Mouse (Mus musculus): Measurements from ENCODE around the gene Slc39a12.

Gene Slc39a12

GRCm38 (mm10) chr2:14388162-14388561 is at the start of gene Slc39a12:
Slc39a12 (plus strand) TSS chr2:14388316.
- no peaks in the 10 kb centered on the region for H3K4me1 ChIP-seq (replicated peaks; ENCODE audit: low read depth, low read length)
- H3K4me3 ChIP-seq (replicated peaks; ENCODE audit: low read length): no peak within 1 kb of the TSS
- no peaks in the 10 kb centered on the region for H3K36me3 ChIP-seq (ENCODE audit: insufficient read depth, low read length)
- H3K9me3 ChIP-seq (ENCODE audit: low read length): peaks cover 41% of the 10 kb centered on the region
- H3K27me3 ChIP-seq (ENCODE audit: insufficient read depth, low read length): no peaks in the 10 kb centered on the region
- no peak for TF ChIP-seq NANOG (IDR thresholded peaks at IDR 0.05; ENCODE audit: borderline replicate concordance, low read length)
- no peak for TF ChIP-seq POU5F1 (IDR thresholded peaks at IDR 0.05; ENCODE audit: borderline replicate concordance, low read length)

- H3K4me3 ChIP-seq (replicated peaks; ENCODE audit: low read length): no peak overlapping the region
- TF ChIP-seq NANOG (IDR thresholded peaks at IDR 0.05; ENCODE audit: borderline replicate concordance, low read length) (no peak), CTCF (conservative IDR thresholded peaks at IDR 0.05; ENCODE audit: low read length) (no peak), POU5F1 (IDR thresholded peaks at IDR 0.05; ENCODE audit: borderline replicate concordance, low read length) (no peak)
- H3K4me1 ChIP-seq (replicated peaks; ENCODE audit: low read depth, low read length): no peaks in the 10 kb centered on the region
- H3K27me3 ChIP-seq (ENCODE audit: insufficient read depth, low read length): no peaks in the 10 kb centered on the region
- H3K9me3 ChIP-seq (ENCODE audit: low read length): peaks cover 29% of the 10 kb centered on the region
- no peaks in the 10 kb centered on the region for H3K36me3 ChIP-seq (ENCODE audit: insufficient read depth, low read length)
Measured at GRCm38 (mm10) chr2:14341652-14342308, 46.3 kb upstream of the Slc39a12 start.

- no peaks in the 10 kb centered on the region for H3K27me3 ChIP-seq (ENCODE audit: insufficient read depth, low read length)
- H3K4me3 ChIP-seq (replicated peaks; ENCODE audit: low read length): no peak overlapping the region
- no peaks in the 10 kb centered on the region for H3K4me1 ChIP-seq (replicated peaks; ENCODE audit: low read depth, low read length)
- no peaks in the 10 kb centered on the region for H3K36me3 ChIP-seq (ENCODE audit: insufficient read depth, low read length)
- H3K9me3 ChIP-seq (ENCODE audit: low read length): peaks cover 29% of the 10 kb centered on the region
- TF ChIP-seq CTCF (conservative IDR thresholded peaks at IDR 0.05; ENCODE audit: low read length) (no peak), NANOG (IDR thresholded peaks at IDR 0.05; ENCODE audit: borderline replicate concordance, low read length) (no peak), POU5F1 (IDR thresholded peaks at IDR 0.05; ENCODE audit: borderline replicate concordance, low read length) (no peak)
Measured at GRCm38 (mm10) chr2:14342309-14342839, 45.7 kb upstream of the Slc39a12 start.

- Histone ChIP-seq H3K4me3 (replicated peaks; ENCODE audit: low read length) (no peak overlapping the region), H3K4me1 (replicated peaks; ENCODE audit: low read depth, low read length) (no peaks in the 10 kb centered on the region), H3K36me3 (ENCODE audit: insufficient read depth, low read length) (no peaks in the 10 kb centered on the region), H3K9me3 (ENCODE audit: low read length) (peaks cover 39% of the 10 kb centered on the region), H3K27me3 (ENCODE audit: insufficient read depth, low read length) (no peaks in the 10 kb centered on the region)
- TF ChIP-seq NANOG (IDR thresholded peaks at IDR 0.05; ENCODE audit: borderline replicate concordance, low read length): no peak
- TF ChIP-seq CTCF (conservative IDR thresholded peaks at IDR 0.05; ENCODE audit: low read length): no peak
- TF ChIP-seq POU5F1 (IDR thresholded peaks at IDR 0.05; ENCODE audit: borderline replicate concordance, low read length): no peak
Measured at GRCm38 (mm10) chr2:14388856-14389255, 740 bp downstream of the Slc39a12 start.

GRCm38 (mm10) chr2:14390900-14391299 is 2.8 kb downstream of the Slc39a12 start:
- TF ChIP-seq NANOG (IDR thresholded peaks at IDR 0.05; ENCODE audit: borderline replicate concordance, low read length) (no peak), CTCF (conservative IDR thresholded peaks at IDR 0.05; ENCODE audit: low read length) (no peak), POU5F1 (IDR thresholded peaks at IDR 0.05; ENCODE audit: borderline replicate concordance, low read length) (no peak)
- Histone ChIP-seq H3K4me1 (replicated peaks; ENCODE audit: low read depth, low read length) (no peaks in the 10 kb centered on the region), H3K9me3 (ENCODE audit: low read length) (peaks cover 39% of the 10 kb centered on the region), H3K27me3 (ENCODE audit: insufficient read depth, low read length) (no peaks in the 10 kb centered on the region), H3K36me3 (ENCODE audit: insufficient read depth, low read length) (no peaks in the 10 kb centered on the region), H3K4me3 (replicated peaks; ENCODE audit: low read length) (no peak overlapping the region)

- Histone ChIP-seq H3K27me3 (ENCODE audit: insufficient read depth, low read length) (no peaks in the 10 kb centered on the region), H3K4me3 (replicated peaks; ENCODE audit: low read length) (no peak overlapping the region), H3K4me1 (replicated peaks; ENCODE audit: low read depth, low read length) (no peaks in the 10 kb centered on the region), H3K36me3 (ENCODE audit: insufficient read depth, low read length) (no peaks in the 10 kb centered on the region), H3K9me3 (ENCODE audit: low read length) (no peaks in the 10 kb centered on the region)
- peak; percentile 51 for TF ChIP-seq CTCF (conservative IDR thresholded peaks at IDR 0.05; ENCODE audit: low read length)
- TF ChIP-seq POU5F1 (IDR thresholded peaks at IDR 0.05; ENCODE audit: borderline replicate concordance, low read length): no peak
- no peak for TF ChIP-seq NANOG (IDR thresholded peaks at IDR 0.05; ENCODE audit: borderline replicate concordance, low read length)
Measured at GRCm38 (mm10) chr2:14403000-14403399, 14.9 kb downstream of the Slc39a12 start.

- H3K9me3 ChIP-seq (ENCODE audit: low read length): no peaks in the 10 kb centered on the region
- H3K4me1 ChIP-seq (replicated peaks; ENCODE audit: low read depth, low read length): no peaks in the 10 kb centered on the region
- H3K36me3 ChIP-seq (ENCODE audit: insufficient read depth, low read length): no peaks in the 10 kb centered on the region
- no peaks in the 10 kb centered on the region for H3K27me3 ChIP-seq (ENCODE audit: insufficient read depth, low read length)
- TF ChIP-seq NANOG (IDR thresholded peaks at IDR 0.05; ENCODE audit: borderline replicate concordance, low read length) (no peak), CTCF (conservative IDR thresholded peaks at IDR 0.05; ENCODE audit: low read length) (no peak), POU5F1 (IDR thresholded peaks at IDR 0.05; ENCODE audit: borderline replicate concordance, low read length) (no peak)
- H3K4me3 ChIP-seq (replicated peaks; ENCODE audit: low read length): no peak overlapping the region
Measured at GRCm38 (mm10) chr2:14428987-14429386, 40.9 kb downstream of the Slc39a12 start.

GRCm38 (mm10) chr2:14447322-14447721 is 59.2 kb downstream of the Slc39a12 start:
- no peak overlapping the region for H3K4me3 ChIP-seq (replicated peaks; ENCODE audit: low read length)
- TF ChIP-seq NANOG (IDR thresholded peaks at IDR 0.05; ENCODE audit: borderline replicate concordance, low read length) (no peak), CTCF (conservative IDR thresholded peaks at IDR 0.05; ENCODE audit: low read length) (no peak), POU5F1 (IDR thresholded peaks at IDR 0.05; ENCODE audit: borderline replicate concordance, low read length) (no peak)
- peaks cover 8% of the 10 kb centered on the region for H3K9me3 ChIP-seq (ENCODE audit: low read length)
- no peaks in the 10 kb centered on the region for H3K36me3 ChIP-seq (ENCODE audit: insufficient read depth, low read length)
- H3K4me1 ChIP-seq (replicated peaks; ENCODE audit: low read depth, low read length): no peaks in the 10 kb centered on the region
- H3K27me3 ChIP-seq (ENCODE audit: insufficient read depth, low read length): no peaks in the 10 kb centered on the region

- Histone ChIP-seq H3K9me3 (ENCODE audit: low read length) (no peaks in the 10 kb centered on the region), H3K27me3 (ENCODE audit: insufficient read depth, low read length) (no peaks in the 10 kb centered on the region), H3K36me3 (ENCODE audit: insufficient read depth, low read length) (no peaks in the 10 kb centered on the region), H3K4me1 (replicated peaks; ENCODE audit: low read depth, low read length) (no peaks in the 10 kb centered on the region), H3K4me3 (replicated peaks; ENCODE audit: low read length) (no peak overlapping the region)
- TF ChIP-seq NANOG (IDR thresholded peaks at IDR 0.05; ENCODE audit: borderline replicate concordance, low read length): no peak
- TF ChIP-seq POU5F1 (IDR thresholded peaks at IDR 0.05; ENCODE audit: borderline replicate concordance, low read length): no peak
- TF ChIP-seq CTCF (conservative IDR thresholded peaks at IDR 0.05; ENCODE audit: low read length): no peak
Measured at GRCm38 (mm10) chr2:14450866-14451265, 62.8 kb downstream of the Slc39a12 start.

Data from E14TG2a.4 (cell line).